Comparison of ENCODE assay signal across 8 mouse cellular contexts in genomic region chr8:123789970-123790369, GRCm38 (mm10). TPM values are rescaled to one million over a fixed set of nuclear protein-coding genes. Genes with fewer than 3 reads are reported as not detected.
DNase-seq lines count a peak whose midpoint lies in the region; ATAC-seq and TF ChIP-seq lines count a peak whose summit lies in the region.

No protein-coding gene starts in this region.

- H3K36me3 ChIP-seq in kidney, postnatal 0 days (ENCODE audit: insufficient read depth, low read length): no peaks in the 10 kb centered on the region
- no peaks in the 10 kb centered on the region for H3K36me3 ChIP-seq in liver, embryonic 11.5 days (ENCODE audit: control insufficient read depth, insufficient read depth, low read length)

- H3K27me3 ChIP-seq in kidney, postnatal 0 days (ENCODE audit: insufficient read depth, low read length): no peaks in the 10 kb centered on the region
- H3K27me3 ChIP-seq in liver, embryonic 11.5 days (replicated peaks; ENCODE audit: control insufficient read depth, insufficient read depth, low read length): peaks cover 6% of the 10 kb centered on the region; the same call in 1 of the 2 replicates

- no peak overlapping the region for H3K27ac ChIP-seq in kidney, postnatal 0 days
- no peak overlapping the region for H3K27ac ChIP-seq in liver, embryonic 11.5 days (ENCODE audit: low read depth, low read length)

- peak; percentile 83 for DNase-seq in A20 (ENCODE audit: low read depth, low spot score)
- peak; percentile 85 for DNase-seq in ZHBTc4 (ENCODE audit: low read depth, low spot score)
- DNase-seq in cerebellum, postnatal 36 days: peak; percentile 95 to 98
- DNase-seq in gastrocnemius, adult 8-10 months (ENCODE audit: low spot score in 2 of 2): peak; percentile 69 to 71
- peak; percentile 89 for DNase-seq in kidney, postnatal 0 days (ENCODE audit: low spot score)
- peak; percentile 85 for DNase-seq in liver, embryonic 11.5 days (ENCODE audit: low spot score)
- DNase-seq in ovary, postnatal 10 days (ENCODE audit: low spot score): peak; percentile 84
- DNase-seq in thymus, postnatal 0 days (ENCODE audit: low spot score): peak; percentile 80

- ATAC-seq in kidney, postnatal 0 days (replicated peaks; ENCODE audit: low FRiP score, low read depth): no peak
- ATAC-seq in liver, embryonic 11.5 days (replicated peaks; ENCODE audit: low FRiP score): no peak

- H3K4me1 ChIP-seq in kidney, postnatal 0 days (replicated peaks; ENCODE audit: insufficient read depth, low read length): 0 out of 2 replicates have a peak, but pooled peaks cover 4% of the 10 kb centered on the region
- peaks cover 8% of the 10 kb centered on the region for H3K4me1 ChIP-seq in liver, embryonic 11.5 days (replicated peaks; ENCODE audit: control insufficient read depth, insufficient read depth, low read length)

- no peaks in the 10 kb centered on the region for H3K9me3 ChIP-seq in kidney, postnatal 0 days (replicated peaks; ENCODE audit: low read length)
- H3K9me3 ChIP-seq in liver, embryonic 11.5 days (ENCODE audit: control insufficient read depth, low read length): no peaks in the 10 kb centered on the region

- 0% methylated on average over 4 of the region's 4 CpGs for WGBS in kidney, postnatal 0 days
- 0% methylated on average over 4 of the region's 4 CpGs for WGBS in liver, embryonic 11.5 days

- no peak overlapping the region for H3K9ac ChIP-seq in kidney, postnatal 0 days (ENCODE audit: low read depth, low read length)
- no peak overlapping the region for H3K9ac ChIP-seq in liver, embryonic 11.5 days (ENCODE audit: low read depth, low read length)

- TF ChIP-seq CTCF in kidney, postnatal 0 days (IDR thresholded peaks at IDR 0.05; ENCODE audit: low read depth): peak; percentile 97

- no peak overlapping the region for H3K4me3 ChIP-seq in kidney, postnatal 0 days (replicated peaks; ENCODE audit: low read depth, low read length)
- H3K4me3 ChIP-seq in liver, embryonic 11.5 days (ENCODE audit: low read depth, low read length): no peak overlapping the region

- H3K4me2 ChIP-seq in kidney, postnatal 0 days (ENCODE audit: low read length): no peak overlapping the region
- H3K4me2 ChIP-seq in liver, embryonic 11.5 days: no peak overlapping the region

RNA-seq across cellular contexts. Expression of gene Rab4a, which starts 15.8 kb away (rescaled TPM):
- 10 to 100 TPM; 13.3 to 17.1 (median 15.3) TPM for total RNA-seq in gastrocnemius, adult 8-10 months (2022)
- 58.2 and 62.3 TPM in 2 replicates for polyA plus RNA-seq in kidney, postnatal 0 days (2015; fragmentation: Nextera tagmentation; extraction: Ambion mirVana)
- polyA plus RNA-seq in liver, embryonic 11.5 days (2014; fragmentation: Nextera tagmentation; extraction: Ambion mirVana): 61.8 and 65.9 TPM in 2 replicates
- polyA plus RNA-seq in thymus, postnatal 0 days (2015; fragmentation: Nextera tagmentation; extraction: Ambion mirVana): 23.4 and 23.5 TPM in 2 replicates
